Mouse (Mus musculus) layer of hippocampus, postnatal 36 days (tissue): ENCODE results near the gene Tnip2. TPM values are rescaled to one million over a fixed set of nuclear protein-coding genes. Genes with fewer than 3 reads are reported as not detected.

Experiments used
- DNase-seq, 2 experiments: peaks; one replicate each; pipeline ENCODE4 v3.0.0; 2022
- total RNA-seq, 2 experiments: library from RNA; stranded (reverse); gene quantifications; 2 replicates each; pipeline ENCODE4 v1.2.3; 2021

The Tnip2 gene
- total RNA-seq, 2 experiments from 2014 or later: 22.5 to 26.3 TPM

DNA sequence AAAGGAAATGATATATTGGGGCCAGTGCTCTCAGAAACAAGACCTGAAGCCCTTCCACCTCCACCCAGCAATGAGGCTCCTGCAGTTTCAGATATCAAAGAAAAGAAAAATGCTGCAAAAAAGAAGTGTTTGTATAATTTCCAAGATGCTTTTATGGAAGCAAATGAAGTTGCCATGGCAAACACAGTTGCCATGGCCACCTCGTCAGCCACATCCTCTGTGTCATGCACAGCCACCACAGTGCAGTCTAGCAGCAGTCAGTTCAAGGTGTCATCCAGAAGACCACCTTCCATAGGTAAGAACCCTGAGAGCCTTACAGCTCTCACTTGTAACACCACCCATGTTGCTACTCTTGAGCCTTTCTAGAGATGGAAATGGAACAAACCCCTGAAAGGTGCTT, 54.8 kb downstream of the Tnip2 start:
- peak in 1 of 2 experiments; percentile 15 for DNase-seq

DNA sequence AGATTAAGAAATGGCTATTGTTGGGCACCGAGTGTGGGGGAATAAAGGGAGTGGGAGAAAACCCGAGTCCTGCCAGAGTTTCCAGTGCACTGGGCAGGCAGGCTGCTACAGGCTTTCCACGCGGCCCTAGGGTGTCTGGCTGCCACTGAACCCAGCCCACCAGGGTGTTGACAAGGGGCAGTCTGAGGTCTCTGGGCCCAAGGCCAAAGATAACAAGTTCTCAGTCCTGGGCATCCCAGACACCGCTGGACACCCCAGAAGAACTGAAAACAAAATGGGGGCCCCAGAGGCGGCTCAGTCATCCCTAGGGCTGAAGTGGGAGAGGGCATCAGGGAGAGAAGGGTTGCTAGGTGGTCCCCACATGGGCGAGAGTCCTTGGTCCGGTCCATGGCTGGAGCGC, 67.6 kb downstream of the Tnip2 start:
- no peak for DNase-seq

Other genes starting within 250 kb of the Tnip2 start
- 10 to 100 TPM; 32.0 to 33.1 TPM for gene Zfyve28, start 225.5 kb downstream of the Tnip2 start, total RNA-seq
- gene Cfap99, start 225.4 kb downstream of the Tnip2 start, total RNA-seq: under 1 TPM; 0.32 to 0.40 TPM
- 10 to 100 TPM; 84.8 to 85.9 TPM for gene Rnf4, start 177.7 kb downstream of the Tnip2 start, total RNA-seq
- 10 to 100 TPM; 41.3 to 42.7 TPM for gene Fam193a, start 144.1 kb downstream of the Tnip2 start, total RNA-seq
- 1 to 10 TPM; 3.2 to 4.5 TPM for gene Sh3bp2, start 11.8 kb upstream of the Tnip2 start, total RNA-seq
- 100 to 1,000 TPM; 441 to 450 TPM for gene Add1, start 59.7 kb upstream of the Tnip2 start, total RNA-seq
- 10 to 100 TPM; 35.3 to 49.4 TPM for gene Mfsd10, start 123.2 kb upstream of the Tnip2 start, total RNA-seq
- gene Nop14, start 146.2 kb upstream of the Tnip2 start, total RNA-seq: 10 to 100 TPM; 13.0 to 15.1 TPM
- 1 to 10 TPM; 6.6 to 7.0 TPM for gene Grk4, start 146.4 kb upstream of the Tnip2 start, total RNA-seq
- gene Htt, start 247.7 kb upstream of the Tnip2 start, total RNA-seq: 10 to 100 TPM; 77.8 to 83.4 TPM